Mouse (Mus musculus) layer of hippocampus, adult 11-12 months (tissue): ENCODE measurements around the gene Tomm20l.
"Not testable (repeated sequence)": the region's sequence is repeated elsewhere in the genome, so short reads cannot be mapped to it uniquely, and the experiment has no call there.

Experiments used
- DNase-seq: peaks from one replicate; pipeline ENCODE4 v3.0.0; 2022; ENCODE audit warnings: low spot score

Tomm20l gene

GRCm38 (mm10) chr12:71111331-71111730, at the start of gene Tomm20l:
Gene Tomm20l (plus strand): TSS chr12:71111428.
- no peak for DNase-seq

- no peak for DNase-seq
Measured at GRCm38 (mm10) chr12:71069846-71070245, 41.4 kb upstream of the Tomm20l start.

- DNase-seq: no peak
Measured at GRCm38 (mm10) chr12:71072048-71072447, 39.2 kb upstream of the Tomm20l start.

- DNase-seq: peak; percentile 57
Measured at GRCm38 (mm10) chr12:71073113-71073730, 38.0 kb upstream of the Tomm20l start.

GRCm38 (mm10) chr12:71086331-71086730, 24.9 kb upstream of the Tomm20l start:
- no peak for DNase-seq

GRCm38 (mm10) chr12:71104275-71104674, 7.0 kb upstream of the Tomm20l start:
- not testable (repeated sequence) for DNase-seq

GRCm38 (mm10) chr12:71107216-71107771, 3.9 kb upstream of the Tomm20l start:
- DNase-seq: no peak

GRCm38 (mm10) chr12:71113074-71113473, 1.8 kb downstream of the Tomm20l start:
- DNase-seq: no peak

GRCm38 (mm10) chr12:71113675-71114288, 2.6 kb downstream of the Tomm20l start:
- peak; percentile 78 for DNase-seq

GRCm38 (mm10) chr12:71116411-71116810, 5.2 kb downstream of the Tomm20l start:
- no peak for DNase-seq

GRCm38 (mm10) chr12:71122731-71123130, 11.5 kb downstream of the Tomm20l start:
- no peak for DNase-seq

GRCm38 (mm10) chr12:71123286-71123685, 12.1 kb downstream of the Tomm20l start:
- no peak for DNase-seq

- no peak for DNase-seq
Measured at GRCm38 (mm10) chr12:71135581-71135980, 24.4 kb downstream of the Tomm20l start.

- peak; percentile 83 for DNase-seq
Measured at GRCm38 (mm10) chr12:71136130-71136973, 25.1 kb downstream of the Tomm20l start, which contains the start of the genes Timm9 and 2700049A03Rik. Gene Timm9 (minus strand): TSS chr12:71136684. Gene 2700049A03Rik (plus strand): TSS chr12:71136848.

- peak; percentile 79 for DNase-seq
Measured at GRCm38 (mm10) chr12:71136974-71137491, 25.8 kb downstream of the Tomm20l start.

- no peak for DNase-seq
Measured at GRCm38 (mm10) chr12:71137686-71138085, 26.5 kb downstream of the Tomm20l start.

- no peak for DNase-seq
Measured at GRCm38 (mm10) chr12:71139258-71139828, 28.1 kb downstream of the Tomm20l start.

GRCm38 (mm10) chr12:71141189-71141588, 30.0 kb downstream of the Tomm20l start:
- DNase-seq: no peak

- DNase-seq: peak; percentile 55
Measured at GRCm38 (mm10) chr12:71147641-71148040, 36.4 kb downstream of the Tomm20l start.

GRCm38 (mm10) chr12:71148801-71149200, 37.6 kb downstream of the Tomm20l start:
- no peak for DNase-seq

GRCm38 (mm10) chr12:71149456-71149855, 38.2 kb downstream of the Tomm20l start:
- no peak for DNase-seq

GRCm38 (mm10) chr12:71150167-71150566, 38.9 kb downstream of the Tomm20l start:
- DNase-seq: no peak
